Mouse (Mus musculus) CH12.LX (cell line): ENCODE measurements around the gene Chid1. TPM values are rescaled to one million over a fixed set of nuclear protein-coding genes. Genes with fewer than 3 reads are reported as not detected.

ENCODE experiments used
- DNase-seq: peaks from one replicate; pipeline ENCODE4 v3.0.0-alpha.2; 2013; ENCODE audit errors: extremely low read depth
- H3K27ac ChIP-seq: 2 replicates; pipeline ENCODE4 v1.5.1; 2012; ENCODE audit warnings: low read depth, mild to moderate bottlenecking, control low read depth, moderate library complexity; ENCODE audit not compliant: insufficient read depth
- H3K27me3 ChIP-seq: replicated peaks from 2 replicates; pipeline ENCODE3; 2012; ENCODE audit warnings: inconsistent platforms
- H3K36me3 ChIP-seq, 2 experiments: replicated peaks in 1 of 2; 2 replicates each; pipeline versions ENCODE3 to v1.6.1; 2012; ENCODE audit warnings: inconsistent platforms in 1 of 2, low read length in 1 of 2, mild to moderate bottlenecking in 1 of 2, mixed read lengths in 1 of 2, moderate library complexity in 1 of 2; ENCODE audit not compliant: control insufficient read depth in 1 of 2, insufficient read depth in 1 of 2
- H3K4me1 ChIP-seq, 2 experiments: 2 replicates each; pipeline ENCODE4 v1.6.1; 2012; ENCODE audit warnings: inconsistent platforms in 1 of 2, moderate library complexity in 1 of 2; ENCODE audit not compliant: insufficient read depth in 2 of 2, control insufficient read depth in 1 of 2
- H3K4me2 ChIP-seq: 2 replicates; pipeline ENCODE4 v1.6.1; 2012; ENCODE audit warnings: low read depth, mild to moderate bottlenecking, control low read depth; ENCODE audit not compliant: poor library complexity, insufficient read depth, severe bottlenecking
- H3K4me3 ChIP-seq, 3 experiments: fragments of 150-350 bp in 1 of 3; sonication (generic) in 1 of 3; replicated peaks in 1 of 3; 2 replicates each; pipeline versions ENCODE3 to v1.5.1; 2011 to 2012; ENCODE audit warnings: low read depth in 2 of 3, low read length in 2 of 3, mild to moderate bottlenecking in 2 of 3, moderate library complexity in 2 of 3, control low read depth in 1 of 3, improper control_type of control experiment in 1 of 3, inconsistent platforms in 1 of 3, mixed read lengths in 1 of 3; ENCODE audit not compliant: poor library complexity in 1 of 3
- H3K79me2 ChIP-seq: replicated peaks from 2 replicates; pipeline ENCODE4 v1.6.1; 2012; ENCODE audit warnings: mild to moderate bottlenecking, moderate library complexity; ENCODE audit not compliant: control insufficient read depth, poor library complexity, insufficient read depth, severe bottlenecking; ENCODE audit errors: extremely low read depth
- H3K9ac ChIP-seq: 2 replicates; pipeline ENCODE4 v1.6.1; 2012; ENCODE audit warnings: low read depth, mild to moderate bottlenecking, control low read depth, moderate library complexity; ENCODE audit not compliant: insufficient read depth
- H3K9me3 ChIP-seq: replicated peaks from 2 replicates; pipeline ENCODE3; 2012; ENCODE audit warnings: low read length, inconsistent platforms, mixed read lengths
- CHD1 ChIP-seq: IDR thresholded peaks from 2 replicates; pipeline ENCODE4 v1.6.1; 2012; ENCODE audit warnings: low read depth, low read length, improper control_type of control experiment, inconsistent platforms
- CHD2 ChIP-seq: IDR thresholded peaks from 2 replicates; pipeline ENCODE4 v1.6.1; 2011; ENCODE audit warnings: low read length, improper control_type of control experiment
- E2F4 ChIP-seq: IDR thresholded peaks from 2 replicates; pipeline ENCODE4 v1.6.1; 2011; ENCODE audit warnings: low read depth, low read length, improper control_type of control experiment; ENCODE audit not compliant: insufficient replicate concordance
- ELF1 ChIP-seq: IDR thresholded peaks from 2 replicates; pipeline ENCODE4 v1.6.1; 2014; ENCODE audit warnings: low read depth, mild to moderate bottlenecking, inconsistent platforms, low read length, improper control_type of control experiment
- JUN ChIP-seq: IDR thresholded peaks from 2 replicates; pipeline ENCODE4 v1.6.1; 2011; ENCODE audit warnings: low read depth, mild to moderate bottlenecking, low read length, improper control_type of control experiment, moderate library complexity; ENCODE audit not compliant: insufficient read depth
- JUND ChIP-seq: conservative IDR thresholded peaks from 2 replicates; pipeline ENCODE4 v1.6.1; 2011; ENCODE audit warnings: low read depth, low read length, improper control_type of control experiment
- MAFK ChIP-seq: IDR thresholded peaks from 2 replicates; pipeline ENCODE4 v1.6.1; 2011; ENCODE audit warnings: low read length, improper control_type of control experiment; ENCODE audit not compliant: insufficient replicate concordance
- MAZ ChIP-seq: IDR thresholded peaks from 2 replicates; pipeline ENCODE4 v1.6.1; 2012; ENCODE audit warnings: low read depth, mild to moderate bottlenecking, inconsistent platforms, low read length, improper control_type of control experiment, moderate library complexity
- MEF2A ChIP-seq: IDR thresholded peaks from 2 replicates; pipeline ENCODE4 v1.6.1; 2014; ENCODE audit warnings: low read depth, mild to moderate bottlenecking, inconsistent platforms, low read length, improper control_type of control experiment, borderline replicate concordance
- MYC ChIP-seq: IDR thresholded peaks from 2 replicates; pipeline ENCODE4 v1.6.1; 2011; ENCODE audit warnings: low read depth, mild to moderate bottlenecking, improper control_type of control experiment, low read length
- NRF1 ChIP-seq: IDR thresholded peaks from 2 replicates; pipeline ENCODE4 v1.6.1; 2014; ENCODE audit warnings: low read depth, mild to moderate bottlenecking, inconsistent platforms, low read length, improper control_type of control experiment, moderate library complexity
- POLR2A ChIP-seq: IDR thresholded peaks from 2 replicates; pipeline ENCODE4 v1.6.1; 2011; ENCODE audit warnings: low read depth, mild to moderate bottlenecking, improper control_type of control experiment, low read length
- RCOR1 ChIP-seq: conservative IDR thresholded peaks from 2 replicates; pipeline ENCODE4 v1.6.1; 2012; ENCODE audit warnings: low read depth, mild to moderate bottlenecking, inconsistent platforms, low read length, improper control_type of control experiment
- SIN3A ChIP-seq: IDR thresholded peaks from 2 replicates; pipeline ENCODE4 v1.6.1; 2012; ENCODE audit warnings: low read length, improper control_type of control experiment, inconsistent platforms
- SMC3 ChIP-seq: IDR thresholded peaks from 2 replicates; pipeline ENCODE4 v1.6.1; 2011; ENCODE audit warnings: low read depth, low read length, improper control_type of control experiment
- TBP ChIP-seq: conservative IDR thresholded peaks from 2 replicates; pipeline ENCODE4 v1.6.1; 2011; ENCODE audit warnings: low read depth, low read length, improper control_type of control experiment
- TCF12 ChIP-seq: IDR thresholded peaks from 2 replicates; pipeline ENCODE4 v1.6.1; 2014; ENCODE audit warnings: low read depth, mild to moderate bottlenecking, inconsistent platforms, low read length, improper control_type of control experiment
- UBTF ChIP-seq: IDR thresholded peaks from 2 replicates; pipeline ENCODE4 v1.6.1; 2012; ENCODE audit warnings: low read depth, mild to moderate bottlenecking, inconsistent platforms, low read length, improper control_type of control experiment, moderate library complexity
- USF1 ChIP-seq: IDR thresholded peaks from 2 replicates; pipeline ENCODE4 v1.6.1; 2014; ENCODE audit warnings: low read depth, mild to moderate bottlenecking, inconsistent platforms, low read length, improper control_type of control experiment
- ZC3H11A ChIP-seq: IDR thresholded peaks from 2 replicates; pipeline ENCODE4 v1.6.1; 2012; ENCODE audit warnings: low read depth, mild to moderate bottlenecking, inconsistent platforms, low read length, improper control_type of control experiment
- ZMIZ1 ChIP-seq: IDR thresholded peaks from 2 replicates; pipeline ENCODE4 v1.6.1; 2012; ENCODE audit warnings: low read depth, mild to moderate bottlenecking, inconsistent platforms, low read length, improper control_type of control experiment
- ZNF384 ChIP-seq: IDR thresholded peaks from 2 replicates; pipeline ENCODE4 v1.6.1; 2012; ENCODE audit warnings: low read depth, low read length, improper control_type of control experiment, inconsistent platforms
- dilution Hi-C: fragments of 300-500 bp; cut with MboI; formaldehyde crosslinking; loops from 2 replicates; pipeline ENCODE4 v1.14.3; 2020; ENCODE audit warnings: low sequenced_read_pairs; ENCODE audit not compliant: extremely low pct_unique_long_range_greater_than_20kb, extremely low pct_ligation_motif_present
- in situ Hi-C: fragments of 300-500 bp; cut with MboI; formaldehyde crosslinking; loops from 3 replicates; pipeline ENCODE4 v1.14.3; 2019; ENCODE audit warnings: low sequenced_read_pairs, low pct_ligation_motif_present, low pct_unique_long_range_greater_than_20kb, mixed read lengths
- polyA plus RNA-seq: library from polyadenylated mRNA; unstranded; fragments of >175 nt; gene quantifications from 2 replicates; pipeline ENCODE4 v1.2.1, GENCODE M21; 2012; ENCODE audit warnings: low read depth; ENCODE audit not compliant: insufficient read length
- total RNA-seq, 2 experiments: library from RNA; depleted of rRNA; stranded (reverse); fragments of 300-350 nt in 1 of 2; fragments of >200 nt in 1 of 2; gene quantifications; 2 replicates each; pipeline ENCODE4 v1.2.3; 2012 to 2014

The Chid1 gene
- total and polyA plus RNA-seq, 3 experiments, result 27.0 to 50.5 (median 42.3) TPM

DNA sequence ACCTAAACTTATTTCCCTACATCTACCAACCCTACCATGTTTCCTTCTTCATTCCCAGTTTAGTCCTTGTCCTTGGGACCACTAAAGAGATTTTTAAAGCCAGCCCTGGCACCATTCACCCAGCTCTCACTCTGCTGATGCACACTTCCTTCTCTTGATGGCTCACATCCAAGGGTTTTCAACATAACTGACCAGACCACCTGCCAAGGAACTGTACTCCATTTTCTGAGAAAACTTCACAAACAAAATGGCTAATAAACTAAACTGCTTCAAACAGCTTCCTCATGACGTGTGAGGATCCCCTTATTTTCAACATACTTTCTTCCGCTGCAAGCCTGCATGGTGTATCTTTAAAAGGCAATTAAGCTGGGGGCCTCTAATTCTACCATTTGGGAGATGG, 86.0 kb downstream of the Chid1 start:
- no peak for DNase-seq
- in situ Hi-C loops, result loop anchor here (5.0 kb wide), 1 partner anchor 41 kb away; the partner anchor contains the start of gene Gatd1
- H3K27ac ChIP-seq, result no peak overlapping the region
- no peak overlapping the region for H3K4me3 ChIP-seq
- no peak overlapping the region for H3K4me2 ChIP-seq
- peaks cover 40 to 53% of the 10 kb centered on the region in 2 experiments for H3K36me3 ChIP-seq
- no peak overlapping the region for H3K9ac ChIP-seq
- H3K79me2 ChIP-seq, result peaks cover 9% of the 10 kb centered on the region
- dilution Hi-C loops, result no loop called here
- no peaks in the 10 kb centered on the region for H3K9me3 ChIP-seq
- no peaks in the 10 kb centered on the region for H3K27me3 ChIP-seq
- peaks cover 12 to 49% of the 10 kb centered on the region in 2 experiments for H3K4me1 ChIP-seq
- TF ChIP-seq SMC3 (no peak), NRF1 (no peak), JUND (no peak), UBTF (no peak), MAFK (no peak), ZNF384 (no peak), TBP (no peak), ELF1 (no peak), MEF2A (no peak), CHD2 (no peak), E2F4 (no peak), CHD1 (no peak), MAZ (no peak), TCF12 (no peak)

- Histone ChIP-seq H3K4me3 (no peak overlapping the region), H3K9me3 (no peaks in the 10 kb centered on the region), H3K4me1 (peaks cover 14 to 51% of the 10 kb centered on the region in 2 experiments), H3K79me2 (peaks cover 20% of the 10 kb centered on the region)
- dilution Hi-C loops, result no loop called here
- TF ChIP-seq ZC3H11A (no peak), CHD2 (peak; percentile 6; the same call in 1 of the 2 replicates), POLR2A (peak; percentile 51; the same call in 1 of the 2 replicates), SIN3A (no peak), USF1 (no peak), ZMIZ1 (peak; percentile 48; the same call in 1 of the 2 replicates), MYC (no peak), JUN (no peak), MAFK (0 out of 2 replicates have a peak, but pooled peaks have one; percentile 5), E2F4 (no peak), RCOR1 (peak; percentile 70; the same call in 1 of the 2 replicates)
- TF ChIP-seq, all 38 proteins: peak for 5
- in situ Hi-C loops, result loop anchor here (5.0 kb wide), 1 partner anchor 40 kb away; the partner anchor contains the start of gene Gatd1
- no peak for DNase-seq
- Histone ChIP-seq H3K9ac (no peak overlapping the region), H3K27ac (no peak overlapping the region), H3K36me3 (peaks cover 33 to 43% of the 10 kb centered on the region in 2 experiments), H3K4me2 (no peak overlapping the region), H3K27me3 (no peaks in the 10 kb centered on the region)
Measured at GRCm38 (mm10) chr7:141451928-141452327, 87.7 kb downstream of the Chid1 start.
